Mouse (Mus musculus): ENCODE measurements around the gene Diaph2. TPM values are rescaled to one million over a fixed set of nuclear protein-coding genes. Genes with fewer than 3 reads are reported as not detected.

Diaph2 gene
- polyA plus RNA-seq, 1 experiment from 2014 or later = 4.2 TPM

DNA sequence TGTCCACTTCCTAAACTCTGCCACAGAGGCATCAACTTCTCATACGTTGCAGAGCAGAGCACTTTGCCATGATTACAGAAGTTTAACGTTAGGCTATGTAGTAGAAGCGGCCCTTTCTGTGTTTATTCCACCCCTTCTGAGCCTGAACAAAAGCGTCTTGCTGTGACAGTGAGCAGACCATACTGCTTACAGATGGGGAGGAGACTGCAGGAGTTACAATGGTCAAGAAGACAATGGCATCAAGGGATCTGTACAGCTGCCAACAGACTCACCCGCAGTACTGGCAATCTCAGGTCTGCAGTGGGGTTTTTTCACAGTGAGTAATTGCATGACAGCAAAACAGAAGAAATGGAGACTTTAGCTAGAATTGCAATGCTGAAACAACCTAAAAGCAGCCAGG lies 756.1 kb downstream of the Diaph2 start:
- Histone ChIP-seq H3K9ac (no peak overlapping the region), H3K4me1 (replicated peaks) (peaks cover 8% of the 10 kb centered on the region; the same call in 1 of the 2 replicates), H3K4me3 (no peak overlapping the region), H3K27me3 (no peaks in the 10 kb centered on the region), H3K4me2 (no peak overlapping the region), H3K9me3 (no peaks in the 10 kb centered on the region), H3K36me3 (no peaks in the 10 kb centered on the region), H3K27ac (replicated peaks) (no peak overlapping the region)
- peak; percentile 54; the same call in 1 of the 2 replicates for ATAC-seq (ENCODE audit: low FRiP score, low read depth)
- WGBS = 26% methylated on average over 5 of the region's 5 CpGs
